Mouse (Mus musculus) lung, adult 18-20 months (tissue): ENCODE data around the gene Tmem54.

ENCODE experiments used
- DNase-seq, 2 experiments: peaks; one replicate each; pipeline ENCODE4 v3.0.0; 2022; ENCODE audit warnings: mixed read lengths in 2 of 2

Tmem54 gene

DNA sequence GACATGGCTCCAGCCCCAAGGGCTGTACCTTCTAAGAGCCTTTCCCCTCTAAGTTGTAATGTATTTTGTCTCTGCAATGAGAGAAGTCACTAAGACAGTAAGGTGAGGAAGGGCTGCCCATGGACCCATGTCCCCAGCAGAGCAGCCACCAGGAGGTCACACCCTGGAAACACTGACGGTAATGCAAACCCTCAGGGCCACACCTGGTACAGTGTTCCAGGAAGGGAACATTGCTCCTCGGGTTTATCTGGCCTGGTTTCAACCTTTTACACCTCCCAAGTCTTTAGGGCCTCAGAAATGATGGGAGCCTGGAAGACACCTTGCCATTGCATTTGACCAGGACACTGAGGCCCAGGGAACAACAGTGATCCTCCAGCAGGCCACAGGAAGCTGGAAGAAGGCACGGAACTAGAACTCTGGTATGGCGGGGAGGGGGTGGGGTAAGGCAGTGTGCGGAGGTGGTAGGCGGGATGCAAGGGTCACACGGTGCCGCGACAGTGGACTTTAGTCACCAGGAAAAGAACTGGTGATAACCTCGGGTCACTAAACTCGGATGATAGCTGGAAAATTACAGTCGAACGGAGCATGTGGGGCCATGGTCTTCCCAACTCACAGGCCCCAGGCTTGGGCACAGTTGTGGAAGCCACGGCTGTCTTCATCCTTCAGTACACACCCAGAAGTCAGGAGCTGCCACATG lies 3.1 kb upstream of the Tmem54 start:
- no peak for DNase-seq

DNA sequence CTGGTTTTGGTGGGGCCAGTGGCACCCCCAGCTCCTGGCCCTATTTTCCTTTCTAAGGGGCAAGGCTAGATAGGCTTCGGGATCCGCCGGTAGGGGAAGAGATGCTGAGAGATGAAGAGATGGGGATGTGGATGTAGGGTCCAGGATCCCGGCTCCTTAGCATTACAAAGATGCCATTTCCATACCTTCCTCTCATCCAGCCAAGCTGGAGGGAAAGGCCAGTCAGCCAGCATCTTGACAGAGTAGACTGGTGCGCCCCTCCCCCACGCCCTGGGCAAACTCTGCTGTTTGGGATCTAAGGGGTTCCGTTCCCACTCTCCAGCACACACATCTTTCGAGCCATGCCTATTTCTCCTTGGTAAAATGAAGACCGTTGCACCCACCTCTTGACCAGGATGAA lies 725 bp downstream of the Tmem54 start:
- no peak for DNase-seq

DNA sequence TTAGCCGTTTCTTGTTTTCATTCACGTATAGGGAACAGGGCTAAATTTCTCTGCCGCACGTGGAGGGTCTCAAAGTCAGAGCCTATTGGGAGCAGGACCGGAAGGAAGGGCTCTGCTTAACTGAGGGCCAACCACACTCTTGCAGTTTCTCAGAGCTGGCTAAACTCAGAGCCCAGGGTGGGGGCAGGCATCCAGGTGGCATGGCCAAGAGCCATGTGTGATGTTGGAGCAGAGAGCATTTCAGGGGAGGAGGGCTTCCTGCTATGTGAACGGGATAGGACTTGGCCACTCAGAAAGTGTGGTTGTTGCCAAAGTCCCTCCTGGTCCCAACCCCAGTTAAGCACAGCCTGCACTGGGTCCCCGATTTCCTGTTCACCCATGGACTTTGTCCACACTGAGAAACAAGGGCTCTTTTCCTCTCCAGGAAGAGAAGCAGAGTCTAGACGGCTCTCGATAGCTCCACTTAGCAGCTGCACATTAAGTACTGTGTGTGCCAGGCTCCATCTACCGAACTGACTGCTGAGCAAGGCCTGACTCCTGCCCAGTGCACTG lies 2.1 kb downstream of the Tmem54 start:
- no peak for DNase-seq

DNA sequence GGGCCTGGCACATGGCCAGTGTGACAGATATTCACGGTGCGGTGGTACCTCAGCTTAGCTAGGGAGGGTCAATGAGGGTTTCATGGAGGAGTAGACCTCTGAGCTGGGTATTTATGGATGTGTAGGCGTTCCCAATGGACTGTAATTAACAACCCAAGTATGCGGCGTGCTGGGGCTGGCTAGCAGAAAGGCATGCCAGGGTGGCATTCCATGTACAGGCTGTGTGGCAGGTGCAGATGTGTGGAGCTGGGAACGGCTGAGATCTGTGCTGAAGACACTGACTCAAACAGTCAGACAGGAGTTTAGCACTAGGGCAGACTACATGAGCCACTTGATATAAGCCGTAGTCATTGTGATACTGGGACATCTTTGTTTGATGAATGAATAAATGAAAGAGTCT lies 3.3 kb downstream of the Tmem54 start:
- DNase-seq: no peak

GRCm38 (mm10) chr4:129110804-129111203 lies 5.5 kb downstream of the Tmem54 start:
- DNase-seq: no peak

DNA sequence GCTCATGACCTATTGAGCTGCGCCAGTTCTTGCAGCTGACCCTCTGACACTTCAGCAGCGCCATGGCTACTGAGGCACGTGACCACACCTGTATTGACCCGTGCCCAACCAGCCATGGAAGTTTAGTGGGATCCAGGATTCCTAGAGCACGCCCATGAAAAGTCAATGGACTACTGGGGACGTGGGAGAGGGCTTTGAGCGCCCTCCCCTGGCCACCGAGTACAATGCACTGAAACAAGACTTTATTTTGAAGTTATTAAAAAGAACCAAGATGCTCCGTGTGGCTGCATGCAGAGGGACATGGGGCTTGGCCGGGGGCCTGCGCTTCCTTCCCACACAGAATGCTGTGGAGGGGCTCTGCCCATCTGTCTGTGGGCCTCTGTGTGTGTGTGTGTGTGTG lies 6.0 kb downstream of the Tmem54 start:
- DNase-seq: no peak

GRCm38 (mm10) chr4:129112231-129112630 lies 6.9 kb downstream of the Tmem54 start:
- DNase-seq: no peak

- DNase-seq: peak; percentile 27 to 32
These were observed 8.0 kb downstream of the Tmem54 start for GRCm38 (mm10) chr4:129113083-129113988.

DNA sequence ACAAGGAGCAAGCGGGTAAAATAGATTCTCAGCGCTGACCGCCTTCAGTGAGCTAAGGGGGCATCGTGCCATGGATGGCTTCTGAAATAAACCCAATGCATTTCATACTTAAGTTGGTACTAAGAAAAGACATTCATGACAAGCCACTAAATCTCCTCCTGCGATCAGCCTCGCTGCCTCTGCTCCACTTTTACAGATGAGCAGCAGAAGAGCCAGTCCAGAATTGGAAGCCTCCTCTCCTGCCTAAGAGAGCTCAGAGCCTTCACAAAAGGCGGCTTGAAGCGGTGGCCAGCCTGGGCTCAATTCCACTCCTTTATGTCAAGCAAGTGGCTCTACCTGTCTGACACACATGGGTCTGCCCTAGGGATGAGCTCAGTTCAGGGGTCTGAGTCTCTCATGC lies 11.4 kb downstream of the Tmem54 start:
- DNase-seq: no peak

GRCm38 (mm10) chr4:129117720-129118510 lies 12.6 kb downstream of the Tmem54 start:
- DNase-seq: no peak

GRCm38 (mm10) chr4:129119708-129120107 lies 14.4 kb downstream of the Tmem54 start:
- no peak for DNase-seq

DNA sequence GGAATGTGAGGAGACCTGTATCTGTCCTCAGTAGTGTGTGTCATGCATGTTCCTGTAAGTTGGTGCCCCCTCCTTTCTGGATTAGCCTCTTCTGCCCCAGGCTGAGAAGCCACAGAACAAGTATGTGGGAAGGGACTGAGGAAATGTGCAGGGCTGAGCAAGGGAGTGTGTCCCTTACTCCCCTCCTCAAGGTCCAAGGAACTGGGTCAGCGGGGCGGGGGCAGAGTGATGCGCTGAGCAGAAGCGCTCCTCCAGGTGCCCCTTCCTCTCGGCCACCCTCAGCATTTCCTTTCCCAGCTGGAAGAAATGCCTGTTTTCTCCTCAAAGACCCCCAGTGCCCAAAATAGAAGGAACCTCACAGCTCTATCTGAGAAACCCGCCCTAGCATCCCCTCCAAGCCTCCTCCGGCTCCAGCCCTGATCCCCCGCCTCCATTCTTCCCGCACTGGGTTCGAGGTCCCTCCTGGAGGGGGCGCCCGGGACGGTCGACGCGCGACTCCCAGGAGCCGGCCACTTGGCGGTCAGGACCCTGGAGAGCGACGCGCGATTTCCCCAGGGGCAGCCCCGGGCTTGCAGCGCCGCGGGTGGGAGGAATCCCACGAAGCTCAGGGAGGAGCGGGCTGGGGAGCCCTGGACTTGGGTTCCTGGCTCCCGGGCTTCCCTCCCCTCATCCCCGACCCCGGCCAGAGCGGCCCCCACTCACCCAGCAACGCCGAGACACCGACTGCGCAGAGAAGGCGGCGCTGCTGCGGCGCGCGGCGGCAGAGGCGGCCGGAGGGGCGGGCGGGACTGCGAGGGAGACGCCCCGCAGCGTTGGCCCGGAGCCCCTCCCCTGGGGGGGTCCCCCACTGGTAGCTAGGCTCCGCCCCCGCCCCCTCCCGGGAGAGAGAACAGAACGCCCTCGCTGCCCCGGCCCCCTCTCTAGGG lies 15.4 kb downstream of the Tmem54 start:
- peak; percentile 33 to 47 for DNase-seq

GRCm38 (mm10) chr4:129121569-129122086 lies 16.3 kb downstream of the Tmem54 start, which contains the start of gene Hpca:
Hpca (minus strand) TSS chr4:129122036.
- no peak for DNase-seq

DNA sequence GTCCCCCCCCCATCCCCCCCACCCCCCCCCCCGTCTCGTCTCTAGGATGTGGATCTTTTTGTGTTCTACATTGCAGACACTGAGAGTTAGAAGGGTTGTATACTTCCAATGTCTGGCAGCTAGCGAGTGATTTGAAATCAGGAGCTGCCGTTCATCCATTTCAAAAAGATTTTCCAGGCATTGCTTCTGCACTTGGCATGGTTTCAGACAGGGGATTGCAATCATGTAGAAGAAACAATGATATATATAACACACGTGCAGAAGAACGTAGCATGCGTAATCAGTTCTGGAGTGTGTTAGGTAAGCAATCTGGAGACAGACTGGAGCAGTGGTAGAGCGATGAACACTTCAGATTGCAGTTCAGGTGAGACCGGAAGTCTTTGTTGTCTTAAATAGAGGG lies 16.8 kb downstream of the Tmem54 start:
- DNase-seq: no peak

DNA sequence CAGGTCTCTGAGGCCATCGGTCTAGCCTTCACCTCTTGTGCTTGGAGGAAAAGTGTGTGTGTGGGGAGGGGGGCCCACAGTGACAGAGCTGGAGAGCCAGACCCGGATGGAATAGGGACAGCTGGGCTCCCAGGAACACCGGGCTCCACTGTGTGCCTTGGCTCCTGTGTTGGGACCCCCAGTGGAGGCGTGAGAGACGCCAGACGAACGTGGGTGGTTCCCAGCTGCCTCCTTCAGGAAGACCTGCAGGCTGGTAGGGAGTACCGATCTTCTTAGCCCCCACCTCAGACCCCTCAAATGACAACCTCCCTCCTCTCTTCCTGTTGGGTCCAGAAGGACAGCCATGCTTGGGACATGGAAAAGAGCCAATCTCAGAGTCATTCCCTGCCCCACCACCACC lies 17.4 kb downstream of the Tmem54 start:
- DNase-seq: no peak

- no peak for DNase-seq
These were observed 19.4 kb downstream of the Tmem54 start for GRCm38 (mm10) chr4:129124652-129125146.

GRCm38 (mm10) chr4:129125736-129126451 lies 20.5 kb downstream of the Tmem54 start:
- peak; percentile 45 to 50 for DNase-seq

DNA sequence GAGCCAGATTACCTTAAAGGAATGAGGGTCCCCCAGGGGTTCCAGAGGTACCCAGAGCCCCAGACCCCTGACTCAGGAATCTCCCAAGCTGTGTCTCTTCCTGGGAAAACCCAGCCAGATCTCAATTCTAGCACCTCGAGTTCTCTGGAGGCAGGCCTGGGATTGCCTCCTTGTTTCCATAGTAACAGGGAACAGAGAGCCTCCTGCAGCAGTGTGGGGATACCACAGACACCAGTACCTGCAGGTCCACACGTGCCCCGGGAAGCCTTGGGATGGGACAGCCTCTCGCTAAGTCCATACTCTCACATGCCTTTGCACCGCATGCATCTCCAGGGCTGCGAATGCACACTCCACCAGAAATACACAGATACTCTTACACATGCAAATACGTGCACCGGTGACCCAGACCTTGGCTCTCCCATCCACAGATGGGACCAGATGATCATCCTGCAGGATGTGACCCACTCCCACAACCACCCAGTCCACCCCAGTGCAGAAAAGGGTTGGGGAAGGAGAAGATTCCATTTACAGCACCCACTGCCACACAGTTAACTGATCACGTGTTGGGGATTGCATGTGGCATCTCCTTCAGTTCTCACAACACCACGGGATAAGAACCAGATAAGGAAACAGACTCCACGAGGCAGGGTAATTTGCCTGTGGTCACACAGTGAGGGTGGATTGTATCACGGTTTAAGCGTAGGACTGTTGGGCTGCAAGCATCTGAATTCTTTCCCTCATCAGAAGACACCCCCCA lies 23.4 kb downstream of the Tmem54 start:
- DNase-seq: no peak

DNA sequence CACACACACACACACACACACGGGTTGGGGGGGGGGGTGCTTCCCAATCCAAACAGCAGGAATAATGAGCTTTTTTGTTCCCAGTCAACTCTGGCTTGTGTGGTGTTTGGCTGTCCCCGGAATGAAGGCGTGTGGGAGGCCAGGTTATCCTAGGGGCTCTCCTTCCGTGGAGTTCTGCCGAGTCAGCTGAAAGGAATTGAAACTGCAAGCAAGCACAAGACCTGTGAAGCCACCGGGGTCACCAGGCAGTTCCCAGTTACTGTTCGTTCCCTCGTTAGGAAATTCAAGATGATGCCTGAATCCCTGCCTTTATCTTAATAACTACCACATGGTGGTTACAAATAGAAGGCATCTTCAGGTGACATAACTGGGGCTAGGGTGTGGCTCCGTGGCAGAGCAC lies 24.0 kb downstream of the Tmem54 start:
- DNase-seq: no peak

GRCm38 (mm10) chr4:129130149-129130548 lies 24.8 kb downstream of the Tmem54 start:
- DNase-seq: no peak
